Mouse (Mus musculus) heart, postnatal 25 days (tissue): Measurements from ENCODE around the gene Olfr352. TPM values are rescaled to one million over a fixed set of nuclear protein-coding genes. Genes with fewer than 3 reads are reported as not detected.

Experiments
- DNase-seq: peaks from one replicate; pipeline ENCODE4 v3.0.0; 2022; ENCODE audit warnings: low spot score
- intact Hi-C: fragments of 180-260 bp; cut with DNase I; formaldehyde crosslinking; loops from one replicate; pipeline ENCODE4 v1.15.1; 2025
- total RNA-seq, 2 experiments: library from RNA; stranded (reverse); gene quantifications; 2 replicates each; pipeline ENCODE4 v1.2.3; 2021

Gene Olfr352
- not detected for total RNA-seq

DNA sequence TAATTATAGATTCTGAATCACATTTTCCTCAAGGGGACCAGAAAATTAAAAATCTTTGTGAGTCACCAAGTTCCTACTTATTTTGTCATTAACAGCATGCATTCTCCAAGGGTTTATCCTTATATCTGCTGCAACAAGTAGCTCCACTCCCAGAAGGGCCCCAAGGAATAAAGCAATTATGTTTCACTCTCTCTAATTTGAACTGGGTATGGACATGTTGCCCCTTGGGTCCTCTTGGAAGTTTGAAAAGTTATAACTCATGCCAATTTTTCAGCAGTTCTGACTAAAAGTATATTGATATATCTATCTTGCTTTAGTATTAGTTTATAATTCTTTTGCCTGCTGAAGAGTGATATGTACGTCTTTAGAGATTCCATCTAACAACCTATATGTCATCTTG is at the start of gene Olfr352:
TSS of gene Olfr352 (plus strand) at position 301 of the 400 bp plus-strand sequence.
- no peak for DNase-seq
- intact Hi-C loops = no loop called here

DNA sequence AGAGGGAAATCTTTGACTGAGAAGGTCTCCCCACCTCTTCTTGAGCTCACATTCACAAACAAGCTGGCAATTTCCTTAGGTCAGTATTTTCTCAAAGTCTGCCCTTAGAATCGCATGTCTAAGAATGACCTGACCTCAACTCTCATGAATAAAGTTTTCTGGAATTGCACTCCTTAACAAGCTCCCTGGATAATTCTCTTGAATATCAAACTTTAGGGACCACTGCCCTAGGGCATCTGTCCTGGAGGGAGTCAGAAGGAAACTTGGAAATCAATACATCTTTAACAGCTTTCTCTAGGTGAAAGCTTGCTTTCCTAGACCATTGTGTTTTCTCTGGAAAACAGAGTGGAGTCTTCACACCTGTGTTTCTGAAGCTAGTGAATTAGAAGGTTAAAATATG is 22.2 kb upstream of the Olfr352 start, which contains the start of gene Olfr350:
TSS of gene Olfr350 (plus strand) at position 301 of the 400 bp plus-strand sequence.
- intact Hi-C loops = no loop called here
- DNase-seq = no peak

DNA sequence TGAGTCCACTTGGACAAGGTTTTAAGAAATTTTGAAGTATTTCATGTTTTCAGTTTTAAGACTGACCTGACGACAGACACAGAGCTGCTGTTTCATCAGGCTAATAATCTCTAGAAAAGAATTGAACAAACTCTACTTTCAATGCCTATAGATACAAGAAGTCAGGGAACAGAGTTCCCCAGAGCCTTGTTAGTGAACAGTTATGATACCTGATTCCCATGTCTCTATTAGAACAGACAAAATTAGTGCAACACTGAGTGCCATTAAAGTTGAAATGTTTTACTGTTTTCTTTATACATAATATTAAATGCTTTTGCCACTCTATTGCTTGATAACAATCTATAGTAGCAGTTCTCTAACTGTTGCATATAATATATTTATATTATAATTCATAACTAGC is 5.7 kb upstream of the Olfr352 start, which contains the start of gene Olfr351:
TSS of gene Olfr351 (minus strand) at position 101 of the 400 bp plus-strand sequence.
- intact Hi-C loops = no loop called here
- no peak for DNase-seq

DNA sequence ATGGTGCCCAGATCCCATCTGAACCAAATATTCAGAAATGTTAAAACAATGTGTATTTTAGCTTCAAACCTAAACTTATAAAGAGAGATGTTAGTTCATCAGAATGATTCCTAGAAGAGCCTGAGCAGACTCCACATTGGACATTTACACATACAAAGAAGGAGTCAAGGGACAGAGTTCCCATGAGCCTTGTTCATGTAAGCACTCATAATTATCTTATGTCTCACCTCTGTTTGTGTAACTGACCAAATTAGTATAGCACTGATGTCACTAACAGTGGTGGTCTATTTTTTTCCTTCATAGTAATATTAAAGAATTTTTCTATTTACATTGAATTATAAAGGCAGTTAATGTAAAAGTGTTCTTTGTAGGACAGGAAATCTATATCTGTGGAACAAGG is 24.6 kb downstream of the Olfr352 start, which contains the start of gene Olfr353:
TSS of gene Olfr353 (minus strand) at position 101 of the 400 bp plus-strand sequence.
- intact Hi-C loops = no loop called here
- no peak for DNase-seq

DNA sequence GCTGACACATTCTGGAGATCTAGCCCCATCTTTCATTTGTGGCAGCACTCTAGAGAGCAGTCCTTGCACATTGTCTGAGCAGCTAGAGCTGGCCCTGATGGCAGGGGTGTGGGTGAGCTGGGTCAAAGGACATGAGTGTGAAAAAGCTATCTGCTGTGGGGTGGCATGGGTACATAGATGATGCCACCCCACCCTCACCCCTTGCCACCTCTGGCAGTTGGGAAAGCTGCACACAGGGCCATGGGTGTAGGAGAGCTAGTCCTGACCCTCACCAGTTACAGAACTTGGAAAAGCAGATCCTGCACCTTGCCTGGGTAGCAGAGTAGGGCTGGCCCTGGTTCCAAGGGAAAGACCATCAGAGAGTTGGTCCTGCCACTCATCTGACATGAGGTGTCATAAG is 28.9 kb downstream of the Olfr352 start:
- no peak for DNase-seq
- intact Hi-C loops = no loop called here

DNA sequence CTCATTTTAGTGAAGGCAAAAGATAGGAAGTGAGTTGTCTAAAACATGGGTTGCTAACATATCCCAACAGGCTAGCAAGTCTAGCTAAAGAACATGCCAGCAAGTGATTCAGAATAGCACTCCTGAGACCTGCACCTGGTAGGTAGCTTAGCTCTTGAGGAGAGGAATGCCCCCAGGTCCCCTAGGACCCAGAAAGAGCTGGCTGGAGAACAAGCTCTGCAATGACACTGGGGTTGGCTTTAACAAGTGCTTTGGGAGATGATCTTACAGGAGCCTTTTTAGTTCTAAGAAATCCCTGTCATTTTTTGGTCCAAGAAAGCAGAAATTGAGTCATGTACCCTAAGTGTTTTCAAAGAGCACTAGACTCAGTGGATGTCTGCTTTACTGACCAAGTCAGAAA is 37.1 kb downstream of the Olfr352 start, which contains the start of gene Olfr354:
TSS of gene Olfr354 (plus strand) at position 301 of the 400 bp plus-strand sequence.
- intact Hi-C loops = no loop called here

More for the DNA sequence above, 37.1 kb downstream of the Olfr352 start, which contains the start of gene Olfr354:
- DNase-seq = no peak

Other genes starting within 250 kb of the Olfr352 start
- gene Olfr345, start 228.4 kb upstream of the Olfr352 start, total RNA-seq = not detected
- not detected for gene Olfr346, start 182.7 kb upstream of the Olfr352 start, total RNA-seq
- gene Olfr347, start 136.6 kb upstream of the Olfr352 start, total RNA-seq = not detected
- not detected for gene Olfr348, start 84.2 kb upstream of the Olfr352 start, total RNA-seq
- not detected for gene Olfr50, start 77.9 kb upstream of the Olfr352 start, total RNA-seq
- not detected for gene Olfr3, start 51.4 kb upstream of the Olfr352 start, total RNA-seq
- not detected for gene Olfr350, start 22.1 kb upstream of the Olfr352 start, total RNA-seq
- not detected for gene Olfr351, start 5.8 kb upstream of the Olfr352 start, total RNA-seq
- not detected for gene Olfr353, start 24.5 kb downstream of the Olfr352 start, total RNA-seq
- not detected for gene Olfr354, start 37.2 kb downstream of the Olfr352 start, total RNA-seq
- gene Olfr355, start 60.4 kb downstream of the Olfr352 start, total RNA-seq = not detected
- not detected for gene Olfr356, start 68.7 kb downstream of the Olfr352 start, total RNA-seq
- not detected for gene Olfr357, start 125.4 kb downstream of the Olfr352 start, total RNA-seq
- gene Olfr358, start 140.9 kb downstream of the Olfr352 start, total RNA-seq = not detected
- not detected for gene Olfr360, start 197.3 kb downstream of the Olfr352 start, total RNA-seq
- not detected for gene Olfr361, start 220.8 kb downstream of the Olfr352 start, total RNA-seq
- gene Olfr362, start 249.4 kb downstream of the Olfr352 start, total RNA-seq = not detected